Mouse (Mus musculus) testis, adult 2 months (tissue): Measurements from ENCODE around the gene Rhbdl2.

ENCODE experiments used
- CTCF ChIP-seq: fragments of 200-500 bp; IDR thresholded peaks from 2 replicates; pipeline ENCODE4 v1.5.1; 2012; ENCODE audit warnings: low read depth, mild to moderate bottlenecking, inconsistent platforms, low read length, moderate library complexity; ENCODE audit not compliant: control insufficient read depth, insufficient read depth, insufficient replicate concordance
- POLR2A ChIP-seq: fragments of 200-500 bp; IDR thresholded peaks from 2 replicates; pipeline ENCODE4 v1.6.1; 2012; ENCODE audit warnings: low read depth, mild to moderate bottlenecking, inconsistent platforms, low read length, moderate library complexity; ENCODE audit not compliant: control insufficient read depth

- no peak for TF ChIP-seq POLR2A
- TF ChIP-seq CTCF: no peak
Observed at GRCm38 (mm10) chr4:123814030-123814501, 26.4 kb downstream of the Rhbdl2 start.
